Mouse (Mus musculus) CD8-positive naive resting alpha-beta T cell, adult 2 months (primary cell): ENCODE results near the gene Bri3.

Experiments
- DNase-seq, 2 experiments: peaks; one replicate each; pipeline ENCODE4 v3.0.0; 2022; ENCODE audit warnings: low read depth in 2 of 2, low spot score in 2 of 2

Bri3 gene

GRCm38 (mm10) chr5:144243901-144244487 is at the start of gene Bri3:
Gene Bri3 (plus strand): TSS chr5:144244437.
- no peak for DNase-seq

GRCm38 (mm10) chr5:144195567-144195966 is 48.7 kb upstream of the Bri3 start:
- DNase-seq: no peak

GRCm38 (mm10) chr5:144200616-144201015 is 43.6 kb upstream of the Bri3 start:
- DNase-seq: no peak

- no peak for DNase-seq
Measured at GRCm38 (mm10) chr5:144202430-144202829, 41.8 kb upstream of the Bri3 start.

- no peak for DNase-seq
Measured at GRCm38 (mm10) chr5:144203398-144203959, 40.8 kb upstream of the Bri3 start.

GRCm38 (mm10) chr5:144204303-144204702 is 39.9 kb upstream of the Bri3 start:
- DNase-seq: no peak

- no peak for DNase-seq
Measured at GRCm38 (mm10) chr5:144204911-144205310, 39.3 kb upstream of the Bri3 start.

- no peak for DNase-seq
Measured at GRCm38 (mm10) chr5:144206069-144206468, 38.2 kb upstream of the Bri3 start.

- DNase-seq: peak in 1 of 2 experiments; percentile 28
Measured at GRCm38 (mm10) chr5:144207478-144207877, 36.8 kb upstream of the Bri3 start.

- DNase-seq: peak in 1 of 2 experiments; percentile 35
Measured at GRCm38 (mm10) chr5:144214453-144214852, 29.8 kb upstream of the Bri3 start.

- DNase-seq: no peak
Measured at GRCm38 (mm10) chr5:144215992-144216391, 28.2 kb upstream of the Bri3 start.

GRCm38 (mm10) chr5:144218061-144218460 is 26.2 kb upstream of the Bri3 start:
- DNase-seq: no peak

- DNase-seq: no peak
Measured at GRCm38 (mm10) chr5:144219306-144219705, 24.9 kb upstream of the Bri3 start.

GRCm38 (mm10) chr5:144219936-144220335 is 24.3 kb upstream of the Bri3 start:
- DNase-seq: no peak

GRCm38 (mm10) chr5:144221305-144221704 is 22.9 kb upstream of the Bri3 start:
- DNase-seq: peak; percentile 78 to 85

- DNase-seq: peak; percentile 47 to 52
Measured at GRCm38 (mm10) chr5:144222811-144223502, 21.3 kb upstream of the Bri3 start.

GRCm38 (mm10) chr5:144223503-144223862 is 20.8 kb upstream of the Bri3 start, which contains the start of gene Tecpr1:
Gene Tecpr1 (minus strand): TSS chr5:144223615.
- peak; percentile 90 to 93 for DNase-seq

GRCm38 (mm10) chr5:144223899-144224816 is 20.1 kb upstream of the Bri3 start:
- DNase-seq: no peak

GRCm38 (mm10) chr5:144226220-144226619 is 18.0 kb upstream of the Bri3 start:
- no peak for DNase-seq

- no peak for DNase-seq
Measured at GRCm38 (mm10) chr5:144230216-144230615, 14.0 kb upstream of the Bri3 start.

- no peak for DNase-seq
Measured at GRCm38 (mm10) chr5:144231410-144231809, 12.8 kb upstream of the Bri3 start.
